Mouse (Mus musculus) limb, embryonic 12.5 days (tissue): Measurements from ENCODE around the gene Iqcd. TPM values are rescaled to one million over a fixed set of nuclear protein-coding genes. Genes with fewer than 3 reads are reported as not detected.
A peak's percentile ranks its signal among the peaks of the same experiment; 100 is the strongest.

Experiments
- ATAC-seq: fragments of 200-750 bp; cut with Nextera tagmentation; 2 replicates; pipeline ENCODE4 v1.8.0; 2017; ENCODE audit warnings: low read depth, moderate TSS enrichment; ENCODE audit not compliant: insufficient number of reproducible peaks, insufficient read depth, low FRiP score, low TSS enrichment
- H3K27ac ChIP-seq: fragments of 300-500 bp; sonication (generic); 2 replicates; pipeline ENCODE4 v1.5.1; 2016; ENCODE audit warnings: mild to moderate bottlenecking, moderate library complexity
- H3K27me3 ChIP-seq: fragments of 300-500 bp; sonication (generic); 2 replicates; pipeline ENCODE4 v1.6.1; 2016; ENCODE audit warnings: mild to moderate bottlenecking, moderate library complexity
- H3K36me3 ChIP-seq: fragments of 300-500 bp; sonication (generic); 2 replicates; pipeline ENCODE4 v1.6.1; 2016; ENCODE audit warnings: mild to moderate bottlenecking, moderate library complexity
- H3K4me1 ChIP-seq: fragments of 300-500 bp; sonication (generic); replicated peaks from 2 replicates; pipeline ENCODE4 v1.6.1; 2016
- H3K4me2 ChIP-seq: fragments of 300-500 bp; sonication (generic); 2 replicates; pipeline ENCODE4 v1.6.1; 2016; ENCODE audit warnings: mild to moderate bottlenecking, moderate library complexity
- H3K4me3 ChIP-seq: fragments of 300-500 bp; sonication (generic); replicated peaks from 2 replicates; pipeline ENCODE4 v1.5.1; 2016; ENCODE audit warnings: mild to moderate bottlenecking
- H3K9ac ChIP-seq: fragments of 300-500 bp; sonication (generic); replicated peaks from 2 replicates; pipeline ENCODE4 v1.6.1; 2016; ENCODE audit warnings: mild to moderate bottlenecking, moderate library complexity
- H3K9me3 ChIP-seq: fragments of 300-500 bp; sonication (generic); 2 replicates; pipeline ENCODE4 v1.6.1; 2016; ENCODE audit warnings: mild to moderate bottlenecking, moderate library complexity
- WGBS: fragments of 180-500 bp; shearing (Covaris S2); methylation state at CpG from one replicate; pipeline ENCODE4 v1.1.7; 2016; 5-methylcytosine and 5-hydroxymethylcytosine counted together
- polyA plus RNA-seq: library from polyadenylated mRNA; unstranded; fragments of >200 nt; fragmentation: Nextera tagmentation; extraction: Ambion mirVana; gene quantifications from 2 replicates; pipeline ENCODE4 v1.2.1, GENCODE M21; 2016

Gene Iqcd
- polyA plus RNA-seq, 1 experiment from 2014 or later, result 0.64 TPM

GRCm38 (mm10) chr5:120648569-120649373 lies 60.0 kb downstream of the Iqcd start, which contains the start of gene Rasal1:
Rasal1 (plus strand) TSS chr5:120648812.
- H3K4me2 ChIP-seq, result peak within 1 kb of the TSS; percentile 47
- WGBS, result 1% methylated on average over 50 of the region's 53 CpGs
- H3K4me3 ChIP-seq, result peak within 1 kb of the TSS; percentile 24
- ATAC-seq, result peak; percentile 40; the same call in 1 of the 2 replicates
- H3K9me3 ChIP-seq, result no peaks in the 10 kb centered on the region
- no peak within 1 kb of the TSS for H3K27ac ChIP-seq
- no peaks in the 10 kb centered on the region for H3K36me3 ChIP-seq
- H3K4me1 ChIP-seq, result peaks cover 10% of the 10 kb centered on the region
- peaks cover 88% of the 10 kb centered on the region for H3K27me3 ChIP-seq
- H3K9ac ChIP-seq, result no peak within 1 kb of the TSS

GRCm38 (mm10) chr5:120649374-120649933 lies 60.6 kb downstream of the Iqcd start:
- peak; percentile 39; the same call in 1 of the 2 replicates for ATAC-seq
- WGBS, result 7% methylated on average over 21 of the region's 21 CpGs

GRCm38 (mm10) chr5:120649938-120650337 lies 61.1 kb downstream of the Iqcd start:
- Histone ChIP-seq H3K4me1 (peaks cover 10% of the 10 kb centered on the region), H3K9ac (no peak overlapping the region), H3K4me2 (no peak overlapping the region), H3K4me3 (no peak overlapping the region), H3K36me3 (no peaks in the 10 kb centered on the region), H3K27me3 (peaks cover 82% of the 10 kb centered on the region), H3K9me3 (no peaks in the 10 kb centered on the region), H3K27ac (no peak overlapping the region)
- no peak for ATAC-seq
- WGBS, result 20% methylated on average over 13 of the region's 13 CpGs

More at GRCm38 (mm10) chr5:120649374-120649933, 60.6 kb downstream of the Iqcd start:
- Histone ChIP-seq H3K9ac (no peak overlapping the region), H3K9me3 (no peaks in the 10 kb centered on the region), H3K27me3 (peaks cover 81% of the 10 kb centered on the region), H3K4me2 (peak overlapping the region; percentile 47), H3K27ac (no peak overlapping the region), H3K4me3 (peak overlapping the region; percentile 24), H3K36me3 (no peaks in the 10 kb centered on the region), H3K4me1 (peaks cover 10% of the 10 kb centered on the region)

- no peaks in the 10 kb centered on the region for H3K36me3 ChIP-seq
- H3K27me3 ChIP-seq, result peaks cover 84% of the 10 kb centered on the region
- peaks cover 10% of the 10 kb centered on the region for H3K4me1 ChIP-seq
- no peak overlapping the region for H3K4me2 ChIP-seq
- no peak overlapping the region for H3K9ac ChIP-seq
- no peak overlapping the region for H3K4me3 ChIP-seq
- WGBS, result 74% methylated on average over 5 of the region's 5 CpGs
- no peaks in the 10 kb centered on the region for H3K9me3 ChIP-seq
- no peak overlapping the region for H3K27ac ChIP-seq
- ATAC-seq, result no peak
Observed at GRCm38 (mm10) chr5:120651230-120651629, 62.4 kb downstream of the Iqcd start.

GRCm38 (mm10) chr5:120652915-120653701 lies 64.3 kb downstream of the Iqcd start:
- Histone ChIP-seq H3K27ac (no peak overlapping the region), H3K27me3 (peaks cover 72% of the 10 kb centered on the region), H3K9ac (0 out of 2 replicates have a peak overlapping the region, but pooled peaks have one; percentile 8), H3K9me3 (no peaks in the 10 kb centered on the region), H3K4me3 (no peak overlapping the region), H3K4me2 (no peak overlapping the region), H3K36me3 (no peaks in the 10 kb centered on the region), H3K4me1 (peaks cover 10% of the 10 kb centered on the region)
- no peak for ATAC-seq
- WGBS, result 79% methylated on average over 28 of the region's 28 CpGs

GRCm38 (mm10) chr5:120653873-120654272 lies 65.1 kb downstream of the Iqcd start:
- Histone ChIP-seq H3K27ac (no peak overlapping the region), H3K36me3 (no peaks in the 10 kb centered on the region), H3K4me1 (peaks cover 5% of the 10 kb centered on the region), H3K9me3 (no peaks in the 10 kb centered on the region), H3K27me3 (peaks cover 64% of the 10 kb centered on the region), H3K4me3 (no peak overlapping the region), H3K9ac (no peak overlapping the region), H3K4me2 (no peak overlapping the region)
- no peak for ATAC-seq
- 88% methylated on average over 2 of the region's 2 CpGs for WGBS

- Histone ChIP-seq H3K36me3 (no peaks in the 10 kb centered on the region), H3K4me3 (no peak overlapping the region), H3K4me1 (no peaks in the 10 kb centered on the region), H3K9ac (no peak overlapping the region), H3K27me3 (peaks cover 56% of the 10 kb centered on the region), H3K9me3 (no peaks in the 10 kb centered on the region), H3K4me2 (no peak overlapping the region), H3K27ac (no peak overlapping the region)
- no peak for ATAC-seq
- 85% methylated on average over 12 of the region's 12 CpGs for WGBS
Observed at GRCm38 (mm10) chr5:120656281-120656751, 67.5 kb downstream of the Iqcd start.

Other genes with a start within 250 kb of the Iqcd start
- not detected in 2 replicates for gene Lhx5, start 157.3 kb upstream of the Iqcd start, polyA plus RNA-seq
- 3.6 and 4.2 TPM in 2 replicates for gene Sdsl, start 116.2 kb upstream of the Iqcd start, polyA plus RNA-seq
- gene Sds, start 112.5 kb upstream of the Iqcd start, polyA plus RNA-seq, result not detected in 2 replicates
- gene Plbd2, start 85.4 kb upstream of the Iqcd start, polyA plus RNA-seq, result 46.0 and 46.3 TPM in 2 replicates
- 6.1 and 6.2 TPM in 2 replicates for gene Slc8b1, start 77.8 kb upstream of the Iqcd start, polyA plus RNA-seq
- gene Tpcn1, start 343 bp upstream of the Iqcd start, polyA plus RNA-seq, result 16.7 and 17.2 TPM in 2 replicates
- gene Rita1, start 23.6 kb downstream of the Iqcd start, polyA plus RNA-seq, result 16.9 and 19.1 TPM in 2 replicates
- 48.8 and 50.3 TPM in 2 replicates for gene Ddx54, start 23.7 kb downstream of the Iqcd start, polyA plus RNA-seq
- not detected in 2 replicates for gene Cfap73, start 45.2 kb downstream of the Iqcd start, polyA plus RNA-seq
- 0.24 and 0.86 TPM in 2 replicates for gene Rasal1, start 59.8 kb downstream of the Iqcd start, polyA plus RNA-seq
- 6.8 and 7.5 TPM in 2 replicates for gene Dtx1, start 122.9 kb downstream of the Iqcd start, polyA plus RNA-seq
- gene Oas2, start 160.8 kb downstream of the Iqcd start, polyA plus RNA-seq, result 0.15 and 0.19 TPM in 2 replicates
- gene Oas3, start 188.6 kb downstream of the Iqcd start, polyA plus RNA-seq, result not detected in 2 replicates
- 0.20 TPM in 1 of 2 replicates, not detected in the other for gene Oas1e, start 206.5 kb downstream of the Iqcd start, polyA plus RNA-seq
- gene Oas1c, start 223.5 kb downstream of the Iqcd start, polyA plus RNA-seq, result 0.23 and 0.51 TPM in 2 replicates